25 mouse cellular contexts compared by ENCODE assay signal in the genomic region with DNA sequence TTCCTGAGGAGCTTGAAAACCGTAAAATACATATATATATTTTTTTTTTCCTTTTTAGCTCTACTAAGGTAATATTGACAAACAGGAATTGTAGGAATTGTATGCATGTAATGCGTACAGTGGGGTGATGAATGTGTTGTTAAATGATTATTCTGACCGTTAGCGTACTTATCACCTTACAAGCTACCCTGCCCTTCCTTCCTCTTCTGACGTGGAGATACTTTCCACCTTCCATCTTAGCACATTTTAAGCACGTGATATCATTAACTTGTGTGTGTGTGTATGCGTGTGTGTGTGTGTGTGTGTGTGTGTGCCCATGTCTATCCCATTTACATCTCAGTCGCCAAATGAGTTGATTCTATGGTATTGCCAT. TPM values are rescaled to one million over a fixed set of nuclear protein-coding genes. Genes with fewer than 3 reads are reported as not detected.
DNase-seq lines count a peak whose midpoint lies in the region; ATAC-seq and TF ChIP-seq lines count a peak whose summit lies in the region.
"Had no signal": no experiment of that assay in that cellular context is flagged by ENCODE, and none has a peak within 500 bp of the region (broad histone marks: within the 10 kb centered on the region; RNA-seq: fewer than 3 reads in every experiment).

No protein-coding gene starts in this region.

- H3K27ac ChIP-seq in heart, adult 2 months, result no peak overlapping the region
- H3K27ac ChIP-seq in lung, embryonic 14.5 days (ENCODE audit: low read depth), result peak overlapping the region; percentile 31; the same call in 1 of the 2 replicates
- H3K27ac ChIP-seq in midbrain, embryonic 16.5 days (ENCODE audit: low read length), result no peak overlapping the region
- H3K27ac ChIP-seq: forebrain, embryonic 10.5 days; forebrain, embryonic 13.5 days; heart, embryonic 15.5 days; hindbrain, embryonic 14.5 days had no signal

- no peaks in the 10 kb centered on the region for H3K4me1 ChIP-seq in heart, adult 2 months (ENCODE audit: control insufficient read depth, insufficient read depth, low read length)
- no peaks in the 10 kb centered on the region for H3K4me1 ChIP-seq in lung, embryonic 14.5 days (ENCODE audit: insufficient read depth)
- peaks cover 7% of the 10 kb centered on the region; the same call in 1 of the 2 replicates for H3K4me1 ChIP-seq in midbrain, embryonic 16.5 days (ENCODE audit: control insufficient read depth, insufficient read depth, low read length)
- H3K4me1 ChIP-seq: heart, embryonic 12.5 days; heart, embryonic 15.5 days had no signal

- intact Hi-C loops in heart, adult 2 months (cut with DNase I), result no loop called here

- no peaks in the 10 kb centered on the region for H3K36me3 ChIP-seq in heart, adult 2 months (ENCODE audit: control insufficient read depth, insufficient read depth, low read length)
- no peaks in the 10 kb centered on the region for H3K36me3 ChIP-seq in lung, embryonic 14.5 days (ENCODE audit: insufficient read depth)
- no peaks in the 10 kb centered on the region for H3K36me3 ChIP-seq in midbrain, embryonic 16.5 days (ENCODE audit: control insufficient read depth, insufficient read depth, low read length)
- H3K36me3 ChIP-seq: forebrain, embryonic 10.5 days; heart, embryonic 12.5 days; heart, embryonic 15.5 days had no signal

- WGBS in heart, adult 2 months, result 62% methylated on average over 8 of the region's 8 CpGs
- 78% methylated on average over 8 of the region's 8 CpGs for WGBS in lung, embryonic 14.5 days
- 92% methylated on average over 8 of the region's 8 CpGs for WGBS in midbrain, embryonic 16.5 days

- no peaks in the 10 kb centered on the region for H3K9me3 ChIP-seq in lung, embryonic 14.5 days (ENCODE audit: low read depth, low read length)
- peaks cover 3% of the 10 kb centered on the region; the same call in 1 of the 2 replicates for H3K9me3 ChIP-seq in midbrain, embryonic 16.5 days (replicated peaks; ENCODE audit: control insufficient read depth, low read length, poor library complexity, severe bottlenecking)
- H3K9me3 ChIP-seq: forebrain, embryonic 10.5 days; forebrain, embryonic 13.5 days; heart, embryonic 12.5 days; heart, embryonic 15.5 days had no signal

- H3K9ac ChIP-seq in heart, adult 2 months (ENCODE audit: low read depth, low read length), result no peak overlapping the region
- no peak overlapping the region for H3K9ac ChIP-seq in lung, embryonic 14.5 days
- H3K9ac ChIP-seq in midbrain, embryonic 16.5 days (ENCODE audit: low read depth, low read length), result no peak overlapping the region
- H3K9ac ChIP-seq: forebrain, embryonic 13.5 days; heart, embryonic 12.5 days; heart, embryonic 15.5 days; hindbrain, embryonic 14.5 days had no signal

- no peak for ATAC-seq in lung, embryonic 14.5 days (ENCODE audit: insufficient read depth)
- peak; percentile 63 for ATAC-seq in common myeloid progenitor, adult 5-6 weeks (replicated peaks; ENCODE audit: low read depth, poor library complexity, severe bottlenecking)
- ATAC-seq in midbrain, embryonic 16.5 days, result no peak
- ATAC-seq: activated CD4-positive, CD25-positive, alpha-beta regulatory T cell, adult 4 months had no signal

- no peak for TF ChIP-seq EP300 in heart, adult 2 months (IDR thresholded peaks at IDR 0.05; ENCODE audit: insufficient read depth, low read depth, low read length)

- H3K4me2 ChIP-seq in lung, embryonic 14.5 days, result no peak overlapping the region
- no peak overlapping the region for H3K4me2 ChIP-seq in midbrain, embryonic 16.5 days (ENCODE audit: low read length)
- H3K4me2 ChIP-seq: forebrain, embryonic 13.5 days; heart, embryonic 12.5 days; heart, embryonic 15.5 days; hindbrain, embryonic 14.5 days had no signal

- no peak for TF ChIP-seq CTCF in heart, adult 2 months (IDR thresholded peaks at IDR 0.05)
- TF ChIP-seq CTCF in lung, embryonic 14.5 days (IDR thresholded peaks at IDR 0.05; ENCODE audit: low read depth), result no peak

- no peak overlapping the region for H3K4me3 ChIP-seq in heart, adult 2 months
- H3K4me3 ChIP-seq in lung, embryonic 14.5 days (ENCODE audit: low read depth, low read length), result no peak overlapping the region
- no peak overlapping the region for H3K4me3 ChIP-seq in midbrain, embryonic 16.5 days (ENCODE audit: low read depth, low read length)
- H3K4me3 ChIP-seq: forebrain, embryonic 10.5 days; forebrain, embryonic 13.5 days; heart, embryonic 12.5 days; heart, embryonic 15.5 days had no signal

- DNase-seq in heart, adult 11 months, result peak; percentile 3
- DNase-seq in heart, adult 2 months, result no peak
- DNase-seq in lung, embryonic 14.5 days, result no peak
- DNase-seq in lung, postnatal 14 days, result no peak
- DNase-seq: cerebellum, adult 8-10 months; gastrocnemius, postnatal 36 days had no signal

- H3K79me2 ChIP-seq in heart, adult 2 months (replicated peaks; ENCODE audit: control insufficient read depth, insufficient read depth, low read length), result no peaks in the 10 kb centered on the region

- H3K27me3 ChIP-seq in heart, adult 2 months (ENCODE audit: control insufficient read depth, insufficient read depth, low read length), result no peaks in the 10 kb centered on the region
- no peaks in the 10 kb centered on the region for H3K27me3 ChIP-seq in lung, embryonic 14.5 days (ENCODE audit: insufficient read depth, low read length)
- H3K27me3 ChIP-seq in midbrain, embryonic 16.5 days (ENCODE audit: control insufficient read depth, insufficient read depth, low read depth, low read length), result no peaks in the 10 kb centered on the region
- H3K27me3 ChIP-seq: forebrain, embryonic 13.5 days; heart, embryonic 12.5 days; heart, embryonic 15.5 days had no signal

- no peak for TF ChIP-seq POLR2A in heart, adult 2 months (IDR thresholded peaks at IDR 0.05; ENCODE audit: insufficient read depth, low read depth, low read length)

RNA-seq across cellular contexts. Expression of a gene that starts 45.5 kb away (rescaled TPM):
- not detected for total RNA-seq in heart, adult 2 months (2021)
- polyA plus RNA-seq in heart, adult 2 months (2012; rRNA removed), result not detected in 2 replicates
- polyA plus RNA-seq in lung, embryonic 14.5 days (2014; fragmentation: Nextera tagmentation; extraction: Ambion mirVana), result not detected in 2 replicates
- not detected in 2 replicates for total RNA-seq in common myeloid progenitor, adult 5-6 weeks (2017)
- not detected in 2 replicates for polyA plus RNA-seq in midbrain, embryonic 16.5 days (2015; fragmentation: Nextera tagmentation; extraction: Ambion mirVana)
- total RNA-seq: adrenal gland, postnatal 25 days; ES-E14; gastrocnemius, adult 18-20 months; gastrocnemius, postnatal 10 days; gastrocnemius, postnatal 36 days; granulocyte monocyte progenitor cell, adult 5-6 weeks; heart, postnatal 10 days; heart, postnatal 36 days had no signal
- polyA plus RNA-seq: activated CD4-positive, CD25-positive, alpha-beta regulatory T cell, adult 4 months; embryonic facial prominence, embryonic 11.5 days; embryonic facial prominence, embryonic 14.5 days; forebrain, embryonic 10.5 days; forebrain, embryonic 13.5 days; forebrain, embryonic 16.5 days; heart, embryonic 12.5 days; heart, embryonic 15.5 days; hindbrain, embryonic 11.5 days; hindbrain, embryonic 14.5 days had no signal

RNA-seq across cellular contexts. Expression of a gene that starts 53.1 kb away (rescaled TPM):
- total RNA-seq in heart, adult 2 months (2021), result 1 to 10 TPM; 6.2 to 6.6 TPM
- polyA plus RNA-seq in heart, adult 2 months (2012; rRNA removed), result 2.7 and 3.3 TPM in 2 replicates
- polyA plus RNA-seq in lung, embryonic 14.5 days (2014; fragmentation: Nextera tagmentation; extraction: Ambion mirVana), result 9.8 and 10.5 TPM in 2 replicates
- total RNA-seq in common myeloid progenitor, adult 5-6 weeks (2017), result 15.9 and 18.1 TPM in 2 replicates
- polyA plus RNA-seq in midbrain, embryonic 16.5 days (2015; fragmentation: Nextera tagmentation; extraction: Ambion mirVana), result 12.5 and 13.0 TPM in 2 replicates
